Mouse (Mus musculus): ENCODE data around the gene Rpl23a. TPM values are rescaled to one million over a fixed set of nuclear protein-coding genes. Genes with fewer than 3 reads are reported as not detected.

Rpl23a gene
- 1,650 and 2,291 TPM in 2 replicates for polyA plus RNA-seq (2014; fragmentation: Nextera tagmentation; extraction: Ambion mirVana)

DNA sequence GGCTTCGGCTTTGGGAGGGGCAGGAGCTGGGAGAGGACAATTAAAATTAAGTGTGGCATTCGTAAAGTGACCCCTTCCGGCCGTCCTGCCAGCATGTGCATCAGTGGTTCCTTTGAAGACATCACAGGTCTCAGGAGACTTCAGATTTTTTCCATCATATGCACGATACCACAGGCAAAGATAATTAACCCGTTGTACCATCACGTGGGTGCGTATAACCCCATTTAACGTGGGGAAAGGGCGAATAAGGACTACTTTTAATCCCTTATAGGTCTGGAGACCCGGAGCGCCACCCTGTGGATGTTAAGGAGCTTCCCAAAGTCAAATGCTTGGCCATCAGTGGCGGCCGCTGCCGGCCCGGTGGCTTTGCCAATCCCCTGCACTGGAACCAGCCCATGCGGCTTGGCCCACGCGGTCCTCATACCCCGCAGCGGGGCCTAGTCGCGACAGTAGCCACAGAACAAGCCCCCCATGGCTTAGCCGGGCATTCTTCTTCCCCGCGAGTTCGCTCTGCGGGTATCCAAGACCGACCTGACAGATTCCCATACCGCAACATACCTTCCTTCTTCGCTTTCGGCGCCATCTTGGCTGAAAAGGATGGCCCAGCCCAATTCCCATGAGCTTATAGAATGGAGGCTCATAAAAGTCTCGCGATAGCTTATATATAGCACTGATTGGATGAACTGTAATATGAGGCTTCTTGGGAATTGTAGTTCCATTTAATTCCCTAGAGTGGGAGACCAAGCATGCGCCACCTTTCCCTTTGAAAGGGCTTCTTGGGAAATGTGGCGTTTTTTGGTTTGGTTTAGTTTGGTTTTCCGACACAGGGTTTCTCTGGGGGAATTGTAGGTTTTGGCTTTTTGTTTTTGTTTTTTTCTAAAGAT, at the start of gene Rpl23a:
Gene Rpl23a, minus strand, starts transcription at position 624 of the 884 bp plus-strand sequence.
- Histone ChIP-seq H3K4me3 (ENCODE audit: low read length) (peak within 1 kb of the TSS; percentile 98), H3K4me1 (ENCODE audit: control insufficient read depth, insufficient read depth, low read length) (peaks cover 32% of the 10 kb centered on the region), H3K9ac (ENCODE audit: low read depth, low read length) (peak within 1 kb of the TSS; percentile 98), H3K27me3 (ENCODE audit: control insufficient read depth, insufficient read depth, low read length) (no peaks in the 10 kb centered on the region), H3K27ac (ENCODE audit: low read depth, low read length) (peak within 1 kb of the TSS; percentile 96), H3K36me3 (ENCODE audit: control insufficient read depth, insufficient read depth, low read length) (peaks cover 34% of the 10 kb centered on the region), H3K9me3 (ENCODE audit: control insufficient read depth, low read length) (no peaks in the 10 kb centered on the region), H3K4me2 (replicated peaks; ENCODE audit: low read depth, low read length) (peak within 1 kb of the TSS; percentile 71)
- peak; percentile 83 for ATAC-seq (ENCODE audit: low FRiP score, low TSS enrichment)
- under 1% methylated on average over 38 of the region's 38 CpGs for WGBS

DNA sequence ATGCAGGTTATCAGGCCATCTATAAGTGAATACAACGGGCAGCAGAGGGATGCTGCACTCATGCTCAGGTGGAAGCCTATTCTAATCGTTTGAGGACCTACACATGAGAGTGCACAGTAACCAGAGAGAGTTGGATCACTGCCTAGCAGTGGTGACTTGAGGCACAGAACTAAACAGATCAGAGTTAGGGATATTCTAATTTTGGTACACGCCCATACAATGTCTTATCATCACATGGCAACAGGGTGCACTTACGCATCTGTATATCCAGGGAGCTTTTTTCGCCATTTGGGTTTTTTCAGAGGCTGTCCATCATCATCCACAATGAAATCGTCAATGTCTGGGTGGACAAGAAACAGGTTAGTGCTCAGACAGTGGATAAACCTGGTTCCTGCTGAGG, 48.1 kb upstream of the Rpl23a start:
- no peak overlapping the region for H3K4me2 ChIP-seq (replicated peaks; ENCODE audit: low read depth, low read length)
- no peak overlapping the region for H3K4me3 ChIP-seq (ENCODE audit: low read length)
- H3K4me1 ChIP-seq (ENCODE audit: control insufficient read depth, insufficient read depth, low read length), result no peaks in the 10 kb centered on the region
- no peak overlapping the region for H3K27ac ChIP-seq (ENCODE audit: low read depth, low read length)
- WGBS, result 92% methylated on average over 6 of the region's 6 CpGs
- H3K36me3 ChIP-seq (ENCODE audit: control insufficient read depth, insufficient read depth, low read length), result peaks cover 83% of the 10 kb centered on the region
- no peaks in the 10 kb centered on the region for H3K9me3 ChIP-seq (ENCODE audit: control insufficient read depth, low read length)
- no peak for ATAC-seq (ENCODE audit: low FRiP score, low TSS enrichment)
- H3K27me3 ChIP-seq (ENCODE audit: control insufficient read depth, insufficient read depth, low read length), result no peaks in the 10 kb centered on the region
- no peak overlapping the region for H3K9ac ChIP-seq (ENCODE audit: low read depth, low read length)

DNA sequence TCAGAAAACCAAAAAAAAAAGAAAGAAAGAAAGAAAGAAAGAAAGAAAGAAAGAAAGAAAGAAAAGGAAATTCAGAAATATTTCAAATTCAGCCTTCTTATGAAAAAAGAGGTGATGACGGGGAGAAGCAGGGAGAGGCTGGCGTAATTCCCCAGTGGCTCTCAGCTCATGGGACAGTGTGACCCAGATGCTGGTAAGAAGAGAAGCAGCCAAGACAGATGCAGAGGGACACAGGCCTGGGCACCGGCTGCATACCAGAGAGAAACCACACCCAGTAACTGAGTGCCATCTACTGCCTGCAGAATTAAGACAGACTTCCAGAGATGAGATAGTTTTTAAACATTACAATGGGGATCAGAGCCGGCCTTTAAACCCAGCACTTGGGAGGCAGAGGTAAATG, 40.2 kb upstream of the Rpl23a start:
- no peak for ATAC-seq (ENCODE audit: low FRiP score, low TSS enrichment)
- Histone ChIP-seq H3K27me3 (ENCODE audit: control insufficient read depth, insufficient read depth, low read length) (no peaks in the 10 kb centered on the region), H3K36me3 (ENCODE audit: control insufficient read depth, insufficient read depth, low read length) (peaks cover 98% of the 10 kb centered on the region), H3K4me1 (ENCODE audit: control insufficient read depth, insufficient read depth, low read length) (no peaks in the 10 kb centered on the region), H3K27ac (ENCODE audit: low read depth, low read length) (no peak overlapping the region), H3K9ac (ENCODE audit: low read depth, low read length) (no peak overlapping the region), H3K4me3 (ENCODE audit: low read length) (no peak overlapping the region), H3K4me2 (replicated peaks; ENCODE audit: low read depth, low read length) (no peak overlapping the region), H3K9me3 (ENCODE audit: control insufficient read depth, low read length) (no peaks in the 10 kb centered on the region)
- 88% methylated on average over 4 of the region's 4 CpGs for WGBS

DNA sequence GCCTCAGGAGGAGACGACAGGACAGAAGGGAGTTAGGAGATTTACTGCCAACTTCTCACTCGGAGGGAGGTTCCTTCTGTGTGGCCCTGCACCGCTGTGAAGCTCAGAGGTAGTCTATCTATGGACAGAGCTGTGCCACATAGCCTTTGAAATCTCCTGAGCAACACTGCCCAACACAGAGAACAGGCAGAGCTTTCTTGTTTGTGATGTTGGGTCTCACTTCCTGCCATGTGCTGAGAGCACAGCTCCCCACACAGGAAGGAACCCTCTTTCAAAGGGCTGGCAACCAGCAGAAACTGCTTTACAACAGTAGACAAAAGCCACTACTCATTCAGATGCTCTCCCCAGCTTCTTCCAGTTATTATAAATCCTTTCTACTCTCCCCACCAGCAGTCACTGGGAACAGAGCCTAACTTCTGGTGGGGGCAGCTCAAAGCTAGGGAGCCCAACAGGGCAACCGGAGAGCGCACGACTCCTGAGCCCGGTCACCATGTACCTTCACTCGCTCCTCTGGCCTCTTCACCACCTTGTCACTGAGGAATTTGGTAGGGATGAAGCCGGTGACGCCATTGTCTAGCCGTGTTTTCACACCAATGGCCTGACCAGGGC, 32.4 kb upstream of the Rpl23a start:
- H3K4me1 ChIP-seq (ENCODE audit: control insufficient read depth, insufficient read depth, low read length), result no peaks in the 10 kb centered on the region
- no peaks in the 10 kb centered on the region for H3K27me3 ChIP-seq (ENCODE audit: control insufficient read depth, insufficient read depth, low read length)
- H3K27ac ChIP-seq (ENCODE audit: low read depth, low read length), result no peak overlapping the region
- ATAC-seq (ENCODE audit: low FRiP score, low TSS enrichment), result no peak
- H3K36me3 ChIP-seq (ENCODE audit: control insufficient read depth, insufficient read depth, low read length), result peaks cover 95% of the 10 kb centered on the region
- H3K4me2 ChIP-seq (replicated peaks; ENCODE audit: low read depth, low read length), result no peak overlapping the region
- no peaks in the 10 kb centered on the region for H3K9me3 ChIP-seq (ENCODE audit: control insufficient read depth, low read length)
- no peak overlapping the region for H3K4me3 ChIP-seq (ENCODE audit: low read length)
- H3K9ac ChIP-seq (ENCODE audit: low read depth, low read length), result no peak overlapping the region
- WGBS, result 78% methylated on average over 11 of the region's 11 CpGs

DNA sequence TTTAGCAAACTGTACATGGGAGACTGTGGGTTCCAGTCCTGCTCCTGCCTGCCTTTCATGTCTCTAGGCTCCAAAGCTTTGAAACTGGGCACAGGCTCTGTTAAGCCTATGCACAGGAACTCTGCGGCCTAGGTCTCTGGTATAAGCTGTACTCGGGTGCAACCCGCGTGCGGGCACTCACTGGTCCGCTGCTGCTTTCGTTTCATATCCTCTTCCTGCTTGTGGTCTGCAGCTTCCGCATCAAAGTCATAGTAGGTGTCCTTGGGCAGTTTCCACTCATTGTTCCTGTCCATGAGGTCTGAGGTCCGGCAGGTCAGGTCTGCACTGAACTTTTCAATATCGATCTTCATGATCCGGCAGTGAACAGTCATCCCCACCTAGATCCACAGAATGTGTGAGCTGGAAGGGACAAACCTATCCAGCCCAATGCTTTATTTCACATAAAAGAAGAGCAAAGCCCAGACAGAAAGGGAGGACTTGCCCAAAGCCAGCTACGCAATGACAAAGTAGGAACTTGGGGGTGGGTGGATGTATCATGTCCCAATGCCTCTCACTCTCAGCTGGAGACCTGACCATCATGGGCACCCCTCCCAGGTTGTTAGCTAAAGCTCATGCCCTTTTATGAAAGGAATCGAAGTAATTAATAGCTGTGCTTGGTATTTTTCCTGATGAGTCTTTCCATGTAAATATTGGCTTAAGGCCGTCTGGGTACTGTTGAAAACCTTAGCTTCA, 29.9 kb upstream of the Rpl23a start:
- WGBS, result 96% methylated on average over 14 of the region's 14 CpGs
- ATAC-seq (ENCODE audit: low FRiP score, low TSS enrichment), result no peak
- H3K4me3 ChIP-seq (ENCODE audit: low read length), result no peak overlapping the region

DNA sequence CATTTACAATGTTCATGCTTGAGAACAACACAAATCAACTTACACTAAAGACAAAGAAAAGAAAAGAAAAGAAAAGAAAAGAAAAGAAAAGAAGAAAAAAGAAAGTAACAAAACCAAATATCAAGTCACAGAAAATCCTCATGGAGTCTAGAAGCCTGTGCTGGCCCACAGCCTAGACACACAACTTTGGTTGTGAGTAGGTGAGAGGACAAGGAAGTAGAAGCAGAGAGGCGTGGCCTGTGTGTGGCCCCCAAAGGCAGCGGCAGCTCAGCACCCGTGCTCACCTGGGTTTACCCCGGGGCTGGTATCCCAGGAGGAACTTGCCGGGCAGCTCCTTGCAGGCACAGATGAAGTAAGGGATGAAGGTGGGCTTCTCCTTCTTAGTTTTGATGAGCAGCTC, 28.1 kb upstream of the Rpl23a start:
- peaks cover 96% of the 10 kb centered on the region for H3K36me3 ChIP-seq (ENCODE audit: control insufficient read depth, insufficient read depth, low read length)
- ATAC-seq (ENCODE audit: low FRiP score, low TSS enrichment), result no peak
- no peak overlapping the region for H3K4me2 ChIP-seq (replicated peaks; ENCODE audit: low read depth, low read length)
- WGBS, result 89% methylated on average over 5 of the region's 5 CpGs
- no peaks in the 10 kb centered on the region for H3K9me3 ChIP-seq (ENCODE audit: control insufficient read depth, low read length)
- H3K27ac ChIP-seq (ENCODE audit: low read depth, low read length), result no peak overlapping the region
- H3K4me3 ChIP-seq (ENCODE audit: low read length), result no peak overlapping the region
- no peaks in the 10 kb centered on the region for H3K27me3 ChIP-seq (ENCODE audit: control insufficient read depth, insufficient read depth, low read length)
- H3K4me1 ChIP-seq (ENCODE audit: control insufficient read depth, insufficient read depth, low read length), result no peaks in the 10 kb centered on the region
- H3K9ac ChIP-seq (ENCODE audit: low read depth, low read length), result no peak overlapping the region

More for the DNA sequence above, 29.9 kb upstream of the Rpl23a start:
- Histone ChIP-seq H3K36me3 (ENCODE audit: control insufficient read depth, insufficient read depth, low read length) (peaks cover 94% of the 10 kb centered on the region), H3K27ac (ENCODE audit: low read depth, low read length) (no peak overlapping the region), H3K27me3 (ENCODE audit: control insufficient read depth, insufficient read depth, low read length) (no peaks in the 10 kb centered on the region), H3K4me1 (ENCODE audit: control insufficient read depth, insufficient read depth, low read length) (no peaks in the 10 kb centered on the region), H3K9ac (ENCODE audit: low read depth, low read length) (no peak overlapping the region), H3K4me2 (replicated peaks; ENCODE audit: low read depth, low read length) (no peak overlapping the region), H3K9me3 (ENCODE audit: control insufficient read depth, low read length) (no peaks in the 10 kb centered on the region)

DNA sequence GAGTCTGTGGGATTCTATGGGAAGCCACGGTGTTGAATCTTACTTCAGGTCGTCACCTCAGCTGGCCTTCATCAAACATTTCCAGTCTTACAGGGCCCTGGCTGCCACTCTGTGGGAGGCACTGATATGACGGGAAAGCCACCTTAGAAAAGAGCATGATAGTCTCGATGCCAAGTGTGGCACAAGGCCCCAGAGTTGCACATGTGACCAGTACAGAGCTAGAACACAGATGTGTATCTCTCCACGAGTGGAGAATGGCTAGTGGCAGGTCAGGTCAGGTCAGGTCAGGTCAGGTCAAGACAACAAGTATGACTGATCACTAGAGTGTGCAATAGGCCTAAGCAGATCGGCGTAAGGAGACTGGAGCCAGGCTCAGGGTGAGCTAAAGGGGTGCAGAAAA, 27.2 kb upstream of the Rpl23a start:
- Histone ChIP-seq H3K36me3 (ENCODE audit: control insufficient read depth, insufficient read depth, low read length) (peaks cover 92% of the 10 kb centered on the region), H3K9ac (ENCODE audit: low read depth, low read length) (0 out of 2 replicates have a peak overlapping the region, but pooled peaks have one; percentile 12), H3K27me3 (ENCODE audit: control insufficient read depth, insufficient read depth, low read length) (no peaks in the 10 kb centered on the region), H3K4me1 (ENCODE audit: control insufficient read depth, insufficient read depth, low read length) (peaks cover 7% of the 10 kb centered on the region), H3K4me2 (replicated peaks; ENCODE audit: low read depth, low read length) (no peak overlapping the region), H3K27ac (ENCODE audit: low read depth, low read length) (no peak overlapping the region), H3K4me3 (ENCODE audit: low read length) (no peak overlapping the region), H3K9me3 (ENCODE audit: control insufficient read depth, low read length) (no peaks in the 10 kb centered on the region)
- ATAC-seq (ENCODE audit: low FRiP score, low TSS enrichment), result no peak
- WGBS, result 62% methylated on average over 7 of the region's 7 CpGs

DNA sequence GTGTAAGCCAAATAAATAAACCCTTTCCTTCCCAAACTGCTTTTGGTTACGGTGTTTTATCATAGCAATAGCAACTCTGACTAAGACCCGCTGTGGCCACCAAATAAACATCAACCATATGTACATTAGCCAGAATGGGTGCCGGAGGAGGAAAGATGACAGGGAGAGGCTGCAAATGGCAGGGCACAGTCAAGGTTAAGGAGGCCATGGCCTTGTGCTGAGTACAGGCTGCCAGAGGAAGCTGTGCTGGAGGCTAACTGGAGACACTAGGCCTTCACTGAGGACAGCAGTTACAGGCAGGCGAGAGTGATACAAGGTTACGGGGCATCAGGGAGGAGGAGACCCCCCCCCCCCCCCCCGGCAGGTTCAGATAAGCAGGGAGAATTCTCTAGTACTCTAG, 26.5 kb upstream of the Rpl23a start:
- peaks cover 90% of the 10 kb centered on the region for H3K36me3 ChIP-seq (ENCODE audit: control insufficient read depth, insufficient read depth, low read length)
- no peaks in the 10 kb centered on the region for H3K9me3 ChIP-seq (ENCODE audit: control insufficient read depth, low read length)
- 94% methylated on average over 6 of the region's 6 CpGs for WGBS
- no peak for ATAC-seq (ENCODE audit: low FRiP score, low TSS enrichment)
- H3K4me2 ChIP-seq (replicated peaks; ENCODE audit: low read depth, low read length), result no peak overlapping the region
- 0 out of 2 replicates have a peak overlapping the region, but pooled peaks have one; percentile 12 for H3K9ac ChIP-seq (ENCODE audit: low read depth, low read length)
- H3K27me3 ChIP-seq (ENCODE audit: control insufficient read depth, insufficient read depth, low read length), result no peaks in the 10 kb centered on the region
- H3K4me3 ChIP-seq (ENCODE audit: low read length), result no peak overlapping the region
- H3K27ac ChIP-seq (ENCODE audit: low read depth, low read length), result no peak overlapping the region
- peaks cover 9% of the 10 kb centered on the region for H3K4me1 ChIP-seq (ENCODE audit: control insufficient read depth, insufficient read depth, low read length)

All from kidney, embryonic 14.5 days (tissue).